Mouse (Mus musculus) limb, embryonic 15.5 days (tissue): Measurements from ENCODE around the gene Amotl1. TPM values are rescaled to one million over a fixed set of nuclear protein-coding genes. Genes with fewer than 3 reads are reported as not detected.

Source experiments
- ATAC-seq: fragments of 200-750 bp; cut with Nextera tagmentation; 2 replicates; pipeline ENCODE4 v1.8.0; 2017; ENCODE audit warnings: low read depth, moderate TSS enrichment; ENCODE audit not compliant: insufficient number of reproducible peaks, low FRiP score, low TSS enrichment
- H3K27ac ChIP-seq: fragments of 300-500 bp; sonication (generic); 2 replicates; pipeline ENCODE4 v1.5.1; 2015; ENCODE audit warnings: moderate library complexity, mild to moderate bottlenecking, inconsistent platforms
- H3K27me3 ChIP-seq: fragments of 300-500 bp; sonication (generic); 2 replicates; pipeline ENCODE4 v1.6.1; 2015; ENCODE audit warnings: inconsistent platforms
- H3K36me3 ChIP-seq: fragments of 300-500 bp; sonication (generic); 2 replicates; pipeline ENCODE4 v1.6.1; 2015; ENCODE audit warnings: inconsistent platforms
- H3K4me1 ChIP-seq: fragments of 300-500 bp; sonication (generic); 2 replicates; pipeline ENCODE4 v1.6.1; 2015; ENCODE audit warnings: inconsistent platforms
- H3K4me2 ChIP-seq: fragments of 300-500 bp; sonication (generic); 2 replicates; pipeline ENCODE4 v1.6.1; 2015; ENCODE audit warnings: mild to moderate bottlenecking, inconsistent platforms
- H3K4me3 ChIP-seq: fragments of 300-500 bp; sonication (generic); 2 replicates; pipeline ENCODE4 v1.5.1; 2015; ENCODE audit warnings: mild to moderate bottlenecking, inconsistent platforms
- H3K9ac ChIP-seq: fragments of 300-500 bp; sonication (generic); 2 replicates; pipeline ENCODE4 v1.6.1; 2015; ENCODE audit warnings: inconsistent platforms
- H3K9me3 ChIP-seq: fragments of 300-500 bp; sonication (generic); 2 replicates; pipeline ENCODE4 v1.6.1; 2016; ENCODE audit warnings: inconsistent platforms
- WGBS: fragments of 180-500 bp; shearing (Covaris S2); methylation state at CpG from one replicate; pipeline ENCODE4 v1.1.7; 2015; 5-methylcytosine and 5-hydroxymethylcytosine counted together
- polyA plus RNA-seq: library from polyadenylated mRNA; unstranded; fragments of >200 nt; fragmentation: Nextera tagmentation; extraction: Ambion mirVana; gene quantifications from 2 replicates; pipeline ENCODE4 v1.2.1, GENCODE M21; 2015

Amotl1 gene
- polyA plus RNA-seq, 1 experiment from 2014 or later: 35.3 TPM

DNA sequence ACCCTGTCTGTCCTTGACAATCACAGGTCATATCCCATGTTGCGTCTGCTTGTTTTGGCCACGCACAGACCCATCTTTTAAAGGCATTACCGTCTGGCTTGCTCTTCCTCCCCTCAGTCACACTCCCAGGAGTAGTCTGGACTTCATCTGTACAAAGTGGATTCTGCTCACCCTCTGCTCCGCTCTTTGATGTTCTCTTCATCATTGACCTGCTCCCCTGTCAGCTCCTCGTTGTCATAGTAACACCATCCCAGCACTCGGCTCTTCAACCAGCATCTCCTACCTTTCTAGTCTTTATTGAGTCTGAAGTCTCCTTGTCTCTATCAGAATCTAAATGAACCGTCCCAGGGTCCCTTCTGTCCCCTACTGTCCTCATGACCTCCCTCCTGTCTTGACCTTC, 9.3 kb downstream of the Amotl1 start:
- Histone ChIP-seq H3K27ac (no peak overlapping the region), H3K9ac (no peak overlapping the region), H3K4me1 (peaks cover 20% of the 10 kb centered on the region), H3K36me3 (no peaks in the 10 kb centered on the region), H3K9me3 (no peaks in the 10 kb centered on the region), H3K4me3 (no peak overlapping the region), H3K4me2 (no peak overlapping the region), H3K27me3 (0 out of 2 replicates have a peak, but pooled peaks cover 4% of the 10 kb centered on the region)
- 71% methylated on average over 7 of the region's 7 CpGs for WGBS
- ATAC-seq: no peak

DNA sequence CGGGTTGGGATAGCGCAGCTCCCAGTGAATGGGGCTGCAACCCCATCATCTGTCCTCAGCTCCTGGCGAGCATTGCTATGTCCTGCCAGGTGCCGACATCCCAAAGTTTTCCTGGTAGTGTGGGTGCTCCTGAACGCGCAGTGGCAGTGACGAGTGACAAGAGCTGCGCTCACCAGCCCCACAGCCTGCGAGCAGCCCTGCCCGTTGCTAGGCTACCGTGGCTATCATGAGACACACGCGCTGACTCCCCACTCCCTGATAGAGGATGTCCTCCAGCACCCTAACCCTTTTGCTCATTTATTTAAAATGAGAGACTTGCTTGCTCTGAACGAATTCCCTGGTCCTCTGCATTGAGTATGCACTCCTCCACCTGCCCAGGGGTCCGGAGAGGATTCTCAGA, 10.7 kb downstream of the Amotl1 start:
- Histone ChIP-seq H3K4me3 (no peak overlapping the region), H3K4me1 (peaks cover 18% of the 10 kb centered on the region), H3K4me2 (no peak overlapping the region), H3K27ac (no peak overlapping the region), H3K9ac (no peak overlapping the region), H3K36me3 (no peaks in the 10 kb centered on the region), H3K9me3 (no peaks in the 10 kb centered on the region), H3K27me3 (0 out of 2 replicates have a peak, but pooled peaks cover 4% of the 10 kb centered on the region)
- WGBS: 35% methylated on average over 15 of the region's 15 CpGs
- no peak for ATAC-seq

DNA sequence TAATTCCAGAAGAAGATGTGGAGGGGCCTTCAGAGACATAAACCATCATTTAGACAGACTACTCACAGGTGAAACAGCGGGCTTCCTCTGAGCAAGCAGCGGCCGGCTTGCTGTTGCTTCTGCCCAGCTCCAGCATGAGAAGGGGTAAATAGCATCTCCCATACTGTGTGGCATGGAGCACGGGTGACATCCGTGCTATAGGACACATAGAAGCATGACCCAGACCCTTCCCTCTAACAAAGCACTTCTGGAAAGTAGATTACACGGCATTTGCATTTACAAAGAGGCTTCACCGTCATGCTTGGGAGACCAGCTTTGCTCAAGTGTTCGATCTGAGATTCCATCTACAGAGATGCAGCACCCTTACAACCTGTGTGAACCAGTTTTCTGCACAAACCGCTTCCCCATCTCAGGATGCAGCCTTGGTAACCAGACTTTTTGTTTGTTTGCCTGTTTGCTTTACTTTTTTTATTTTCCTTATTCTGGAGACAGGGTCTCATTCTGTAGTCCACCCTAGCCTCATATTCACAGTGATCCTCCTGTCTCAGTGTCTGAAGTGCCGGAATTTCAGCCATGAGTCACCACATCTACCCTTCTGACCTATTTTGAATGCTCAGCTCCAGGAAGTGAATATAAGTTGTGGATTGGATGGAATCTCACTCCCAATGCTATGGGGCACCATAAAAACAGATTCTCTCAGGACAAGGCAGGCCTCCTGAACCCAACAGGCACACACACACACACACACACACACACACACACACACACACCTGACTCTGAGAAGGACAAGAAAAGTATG, 12.3 kb downstream of the Amotl1 start:
- no peaks in the 10 kb centered on the region for H3K9me3 ChIP-seq
- no peaks in the 10 kb centered on the region for H3K36me3 ChIP-seq
- H3K9ac ChIP-seq: no peak overlapping the region
- H3K4me1 ChIP-seq: peaks cover 18% of the 10 kb centered on the region
- ATAC-seq: no peak
- H3K4me2 ChIP-seq: no peak overlapping the region
- 69% methylated on average over 10 of the region's 10 CpGs for WGBS
- H3K27me3 ChIP-seq: 0 out of 2 replicates have a peak, but pooled peaks cover 4% of the 10 kb centered on the region
- no peak overlapping the region for H3K4me3 ChIP-seq
- no peak overlapping the region; the same call in 1 of the 2 replicates for H3K27ac ChIP-seq

DNA sequence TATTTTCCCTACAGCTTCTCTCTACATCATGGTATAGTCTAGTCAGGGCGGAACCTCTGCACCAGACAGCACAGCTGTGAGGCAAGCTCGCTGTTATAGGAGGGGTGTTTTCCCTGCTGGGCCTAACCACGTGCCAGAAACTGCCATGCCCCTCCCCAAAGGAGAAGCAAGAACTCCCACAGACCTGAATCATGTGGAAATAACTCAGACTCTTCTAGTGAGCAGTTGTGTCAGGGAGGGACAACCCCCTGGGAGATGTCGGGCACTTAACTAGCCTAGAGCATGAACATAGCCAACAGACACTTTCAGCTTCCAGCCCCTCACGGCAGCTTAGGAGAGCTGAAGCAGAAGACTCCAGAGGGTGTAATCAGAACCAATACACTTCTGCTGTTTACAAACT, 13.1 kb downstream of the Amotl1 start:
- H3K36me3 ChIP-seq: no peaks in the 10 kb centered on the region
- H3K27me3 ChIP-seq: 0 out of 2 replicates have a peak, but pooled peaks cover 4% of the 10 kb centered on the region
- H3K27ac ChIP-seq: no peak overlapping the region
- H3K9ac ChIP-seq: no peak overlapping the region
- no peak overlapping the region for H3K4me2 ChIP-seq
- 11% methylated on average over 5 of the region's 5 CpGs for WGBS
- peak; percentile 74 for ATAC-seq
- H3K4me1 ChIP-seq: peaks cover 18% of the 10 kb centered on the region
- no peak overlapping the region for H3K4me3 ChIP-seq
- no peaks in the 10 kb centered on the region for H3K9me3 ChIP-seq

DNA sequence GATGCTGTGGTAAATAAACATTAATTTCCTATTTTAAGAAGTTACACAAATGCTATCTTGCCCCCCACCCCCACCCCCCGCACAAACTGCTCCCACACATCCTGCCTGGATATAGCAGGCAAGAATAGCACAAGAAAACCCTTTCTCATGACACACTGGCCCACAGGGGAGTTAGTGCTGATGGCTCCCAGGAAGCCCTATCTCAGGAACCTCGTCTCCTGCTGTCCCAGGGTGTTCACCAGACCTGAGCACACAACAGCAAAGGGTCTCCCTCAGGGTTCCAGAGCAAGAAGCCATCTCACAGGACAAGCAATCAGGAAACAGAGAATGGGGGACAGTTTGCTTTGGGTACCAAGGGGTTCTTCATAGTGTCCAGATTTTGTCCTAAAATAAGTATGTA, 17.3 kb downstream of the Amotl1 start:
- no peaks in the 10 kb centered on the region for H3K36me3 ChIP-seq
- H3K4me2 ChIP-seq: no peak overlapping the region
- 86% methylated on average over 2 of the region's 2 CpGs for WGBS
- no peak overlapping the region for H3K4me3 ChIP-seq
- no peak for ATAC-seq
- no peaks in the 10 kb centered on the region for H3K9me3 ChIP-seq
- peaks cover 44% of the 10 kb centered on the region for H3K4me1 ChIP-seq
- no peak overlapping the region for H3K27ac ChIP-seq
- no peak overlapping the region for H3K9ac ChIP-seq
- no peaks in the 10 kb centered on the region for H3K27me3 ChIP-seq

DNA sequence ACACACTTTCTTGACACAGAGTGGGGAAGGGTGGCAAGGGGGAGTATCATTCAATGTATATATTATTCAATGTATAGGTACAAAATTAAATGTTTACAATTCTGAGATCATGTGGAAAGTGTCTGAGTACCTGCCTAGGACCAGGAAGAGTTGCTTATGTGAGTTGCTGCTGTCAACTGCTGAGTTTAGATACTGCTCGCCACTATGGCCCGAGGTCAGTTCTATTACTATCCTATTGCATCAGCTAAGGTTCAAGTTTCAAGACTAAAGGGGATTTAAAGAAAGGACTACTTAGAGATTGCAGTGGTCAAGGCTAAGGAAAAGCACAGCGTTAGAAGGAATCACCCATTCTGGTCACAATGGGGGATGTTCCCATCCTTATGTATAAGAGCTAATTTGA, 18.9 kb downstream of the Amotl1 start:
- H3K36me3 ChIP-seq: no peaks in the 10 kb centered on the region
- peaks cover 34% of the 10 kb centered on the region for H3K4me1 ChIP-seq
- H3K4me2 ChIP-seq: no peak overlapping the region
- no peaks in the 10 kb centered on the region for H3K9me3 ChIP-seq
- 82% methylated on average over 3 of the region's 3 CpGs for WGBS
- no peak overlapping the region for H3K9ac ChIP-seq
- no peak overlapping the region for H3K27ac ChIP-seq
- no peaks in the 10 kb centered on the region for H3K27me3 ChIP-seq
- no peak for ATAC-seq
- H3K4me3 ChIP-seq: no peak overlapping the region

DNA sequence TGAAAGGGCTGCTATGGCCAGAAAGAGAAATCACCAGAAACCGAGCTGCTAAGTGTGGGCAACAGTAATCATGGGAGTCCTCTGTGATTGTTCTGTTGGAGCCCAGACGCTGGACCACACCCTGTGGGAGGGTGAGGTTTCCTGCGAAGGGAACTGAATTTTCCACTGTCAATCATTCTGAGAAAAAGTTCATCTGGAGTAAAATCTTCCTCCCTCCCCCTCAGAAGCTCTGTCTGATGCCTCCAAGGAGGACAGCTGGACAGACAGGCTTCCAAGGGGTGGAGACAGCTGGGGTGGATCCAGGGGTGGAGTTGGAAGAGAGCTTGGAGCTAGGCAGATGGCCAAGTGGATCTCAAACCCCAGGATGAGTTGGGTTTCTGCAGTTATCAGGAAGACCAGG, 19.8 kb downstream of the Amotl1 start:
- Histone ChIP-seq H3K27me3 (no peaks in the 10 kb centered on the region), H3K27ac (peak overlapping the region; percentile 68), H3K4me2 (no peak overlapping the region), H3K4me1 (peaks cover 34% of the 10 kb centered on the region), H3K4me3 (no peak overlapping the region), H3K9me3 (no peaks in the 10 kb centered on the region), H3K36me3 (no peaks in the 10 kb centered on the region), H3K9ac (no peak overlapping the region)
- 15% methylated on average over 3 of the region's 3 CpGs for WGBS
- ATAC-seq: peak; percentile 71; the same call in 1 of the 2 replicates

DNA sequence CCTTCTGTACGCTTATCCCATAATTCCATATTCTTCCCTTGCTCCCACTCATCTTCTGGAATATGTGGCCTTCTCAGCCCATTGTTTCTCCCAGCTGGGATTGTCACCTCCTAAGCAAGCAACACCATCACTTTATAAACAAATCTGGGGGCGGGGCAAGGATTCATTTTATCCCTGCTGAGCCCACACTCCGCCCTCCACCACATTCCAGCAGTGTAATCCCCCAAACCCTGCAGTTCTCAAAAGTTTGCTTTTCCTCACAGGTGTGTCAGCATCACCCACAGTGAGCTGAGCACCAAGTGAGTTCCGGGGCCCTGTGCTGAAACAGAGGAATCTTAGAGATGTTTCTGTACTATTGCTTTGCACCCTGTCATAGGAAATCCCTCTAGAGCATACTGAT, 20.9 kb downstream of the Amotl1 start:
- H3K9me3 ChIP-seq: no peaks in the 10 kb centered on the region
- no peak for ATAC-seq

DNA sequence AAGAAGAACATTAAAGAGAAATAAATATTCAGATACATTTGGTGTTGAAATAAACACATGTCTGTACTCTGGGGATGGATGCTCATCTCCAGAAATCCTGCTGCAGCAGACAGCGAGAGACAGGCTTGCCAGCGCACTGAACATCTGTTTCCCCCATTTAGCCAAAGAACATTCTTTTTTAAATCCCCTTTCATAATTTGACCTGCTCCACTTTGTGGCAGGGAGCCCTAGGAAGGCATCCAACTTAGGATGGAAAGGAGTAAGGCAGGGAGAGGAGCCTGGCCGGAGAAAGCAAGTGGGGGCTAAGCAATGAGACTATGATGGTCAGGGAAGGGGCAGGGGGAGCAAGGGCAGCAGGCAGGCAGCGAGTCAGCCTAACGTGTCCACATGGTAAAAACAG, 21.6 kb downstream of the Amotl1 start:
- no peak overlapping the region for H3K9ac ChIP-seq
- no peak for ATAC-seq
- 23% methylated on average over 5 of the region's 5 CpGs for WGBS
- peaks cover 34% of the 10 kb centered on the region for H3K4me1 ChIP-seq
- H3K27me3 ChIP-seq: no peaks in the 10 kb centered on the region
- H3K36me3 ChIP-seq: no peaks in the 10 kb centered on the region
- H3K4me3 ChIP-seq: no peak overlapping the region
- no peaks in the 10 kb centered on the region for H3K9me3 ChIP-seq
- H3K27ac ChIP-seq: peak overlapping the region; percentile 68
- H3K4me2 ChIP-seq: no peak overlapping the region

More for the DNA sequence above, 20.9 kb downstream of the Amotl1 start:
- Histone ChIP-seq H3K9ac (no peak overlapping the region), H3K36me3 (no peaks in the 10 kb centered on the region), H3K27me3 (no peaks in the 10 kb centered on the region), H3K27ac (peak overlapping the region; percentile 68; the same call in 1 of the 2 replicates), H3K4me1 (peaks cover 34% of the 10 kb centered on the region), H3K4me2 (no peak overlapping the region), H3K4me3 (no peak overlapping the region)
- 46% methylated on average over 4 of the region's 4 CpGs for WGBS

DNA sequence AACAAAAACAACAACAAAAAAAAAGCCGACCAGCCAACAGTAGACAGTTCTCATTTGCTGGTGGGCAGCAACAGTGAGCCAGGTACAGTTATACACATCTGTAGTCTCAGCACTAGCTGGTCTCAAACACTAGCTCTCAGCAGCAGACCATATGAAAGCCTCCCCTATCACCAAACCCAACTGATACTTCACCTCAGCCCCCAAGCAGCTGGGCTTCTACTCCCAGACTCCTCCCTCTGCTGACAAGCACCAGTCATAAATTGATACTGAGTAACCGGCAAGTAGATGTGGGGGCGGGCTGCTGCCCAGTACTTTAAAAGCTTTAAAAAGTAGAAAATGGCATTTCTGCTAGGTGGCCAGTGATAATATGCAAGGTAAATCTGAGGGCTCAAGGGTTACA, 22.0 kb downstream of the Amotl1 start:
- no peak overlapping the region for H3K4me2 ChIP-seq
- no peak overlapping the region for H3K4me3 ChIP-seq
- ATAC-seq: no peak
- no peak overlapping the region for H3K9ac ChIP-seq
- no peaks in the 10 kb centered on the region for H3K36me3 ChIP-seq
- H3K9me3 ChIP-seq: no peaks in the 10 kb centered on the region
- H3K27ac ChIP-seq: peak overlapping the region; percentile 68
- 41% methylated on average over 3 of the region's 3 CpGs for WGBS
- H3K27me3 ChIP-seq: no peaks in the 10 kb centered on the region
- peaks cover 34% of the 10 kb centered on the region for H3K4me1 ChIP-seq

DNA sequence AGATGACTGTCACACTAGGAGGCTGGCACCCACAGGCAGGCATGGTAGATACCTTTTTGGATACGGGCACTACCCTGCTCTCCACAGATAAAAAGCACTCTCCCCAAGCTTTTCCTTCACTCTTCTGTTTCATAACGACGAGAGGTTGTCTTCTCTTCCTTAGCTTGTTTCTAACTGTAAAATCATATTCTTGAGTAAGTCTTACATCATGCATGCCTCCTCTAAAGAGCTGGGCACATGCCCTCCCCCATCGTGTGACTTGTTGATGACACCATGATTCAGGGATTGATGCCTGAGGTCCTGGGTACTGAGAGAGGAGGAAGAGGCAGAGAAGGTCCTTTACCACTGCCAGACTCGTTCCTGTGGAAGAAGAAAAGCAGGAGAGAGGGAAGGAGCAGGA, 24.7 kb downstream of the Amotl1 start:
- no peaks in the 10 kb centered on the region for H3K36me3 ChIP-seq
- no peak overlapping the region for H3K4me3 ChIP-seq
- no peaks in the 10 kb centered on the region for H3K27me3 ChIP-seq
- H3K9ac ChIP-seq: no peak overlapping the region
- no peaks in the 10 kb centered on the region for H3K9me3 ChIP-seq
- no peak overlapping the region for H3K4me2 ChIP-seq
- H3K4me1 ChIP-seq: peaks cover 39% of the 10 kb centered on the region
- WGBS: 75% methylated on average over 5 of the region's 5 CpGs
- no peak for ATAC-seq
- no peak overlapping the region for H3K27ac ChIP-seq

DNA sequence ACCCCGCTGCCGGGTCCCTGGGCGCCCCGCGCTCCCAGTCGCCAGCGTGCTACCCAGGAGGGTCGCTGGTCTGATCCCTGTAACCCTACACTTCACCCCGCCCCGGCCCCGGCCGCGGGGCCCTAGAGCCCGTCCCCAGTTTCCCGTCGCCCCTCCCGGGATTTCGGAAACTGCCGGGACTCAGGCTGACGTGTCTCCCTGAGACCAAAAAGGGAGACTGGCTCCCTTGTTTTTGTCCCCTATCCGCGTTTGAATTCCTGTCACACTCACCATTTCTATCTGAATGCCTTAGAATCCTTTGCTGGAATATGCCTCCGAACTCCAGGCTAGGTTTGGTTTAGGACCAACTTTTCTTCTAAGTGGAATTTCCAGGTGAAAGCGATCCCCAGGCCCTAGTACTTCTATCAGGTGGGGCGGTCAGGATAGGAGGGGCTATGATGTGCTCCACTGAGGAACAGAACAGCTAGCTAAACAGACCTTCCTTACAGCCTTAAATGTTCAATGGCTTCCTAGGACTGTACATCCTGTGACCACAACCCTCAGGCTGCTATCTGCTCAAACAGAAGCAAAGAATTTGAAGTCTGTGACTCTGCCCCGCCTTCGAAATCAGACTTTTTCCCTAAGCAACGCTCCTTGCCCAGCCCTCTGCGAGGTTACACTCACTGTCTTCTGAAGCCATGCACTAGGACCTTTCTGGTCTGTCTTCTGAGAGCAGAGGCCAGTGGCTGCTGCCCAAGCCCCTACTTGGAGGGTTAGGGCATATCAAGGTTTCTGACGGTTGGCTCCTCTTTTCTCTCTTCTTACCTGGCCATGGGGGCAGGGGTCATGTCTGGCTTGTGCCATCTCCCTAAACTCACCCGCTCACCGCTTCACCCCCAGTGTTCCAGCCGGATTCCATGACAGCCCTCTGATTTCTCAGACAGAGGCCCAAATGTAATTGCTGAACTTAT, 29.6 kb downstream of the Amotl1 start:
- no peaks in the 10 kb centered on the region for H3K27me3 ChIP-seq
- WGBS: 13% methylated on average over 27 of the region's 33 CpGs
- H3K4me3 ChIP-seq: peak overlapping the region; percentile 80
- peaks cover 40% of the 10 kb centered on the region for H3K4me1 ChIP-seq
- H3K9me3 ChIP-seq: no peaks in the 10 kb centered on the region
- H3K4me2 ChIP-seq: peak overlapping the region; percentile 70
- peak; percentile 77; the same call in 1 of the 2 replicates for ATAC-seq
- no peaks in the 10 kb centered on the region for H3K36me3 ChIP-seq
- peak overlapping the region; percentile 67 for H3K9ac ChIP-seq
- H3K27ac ChIP-seq: peak overlapping the region; percentile 92
